Mouse (Mus musculus) hindbrain, embryonic 16.5 days (tissue): ENCODE data around the gene Fgf15. TPM values are rescaled to one million over a fixed set of nuclear protein-coding genes. Genes with fewer than 3 reads are reported as not detected.
A peak's percentile ranks its signal among the peaks of the same experiment; 100 is the strongest.
"Not testable (repeated sequence)": the region's sequence is repeated elsewhere in the genome, so short reads cannot be mapped to it uniquely, and the experiment has no call there.

Experiments
- ATAC-seq: fragments of 200-750 bp; cut with Nextera tagmentation; 2 replicates; pipeline ENCODE4 v1.8.0; 2017; ENCODE audit warnings: moderate TSS enrichment, moderate library complexity
- H3K27ac ChIP-seq: fragments of 300-500 bp; sonication (generic); 2 replicates; pipeline ENCODE4 v1.5.1; 2014; ENCODE audit warnings: low read depth, mild to moderate bottlenecking, control low read depth, low read length, moderate library complexity
- H3K27me3 ChIP-seq: fragments of 300-500 bp; sonication (generic); replicated peaks from 2 replicates; pipeline ENCODE4 v1.6.1; 2014; ENCODE audit warnings: low read length; ENCODE audit not compliant: control insufficient read depth, insufficient read depth
- H3K36me3 ChIP-seq: fragments of 300-500 bp; sonication (generic); 2 replicates; pipeline ENCODE4 v1.6.1; 2014; ENCODE audit warnings: mild to moderate bottlenecking, low read length, moderate library complexity, mixed read lengths; ENCODE audit not compliant: control insufficient read depth, insufficient read depth
- H3K4me1 ChIP-seq: fragments of 300-500 bp; sonication (generic); 2 replicates; pipeline ENCODE4 v1.6.1; 2014; ENCODE audit warnings: low read depth, low read length; ENCODE audit not compliant: control insufficient read depth, insufficient read depth
- H3K4me2 ChIP-seq: fragments of 300-500 bp; sonication (generic); 2 replicates; pipeline ENCODE4 v1.6.1; 2014; ENCODE audit warnings: mild to moderate bottlenecking, low read length, control low read depth, moderate library complexity
- H3K4me3 ChIP-seq: fragments of 300-500 bp; sonication (generic); 2 replicates; pipeline ENCODE4 v1.5.1; 2014; ENCODE audit warnings: mild to moderate bottlenecking, low read length, control low read depth, moderate library complexity
- H3K9ac ChIP-seq: fragments of 300-500 bp; sonication (generic); 2 replicates; pipeline ENCODE4 v1.6.1; 2014; ENCODE audit warnings: low read depth, mild to moderate bottlenecking, control low read depth, low read length, moderate library complexity
- H3K9me3 ChIP-seq: fragments of 300-500 bp; sonication (generic); 2 replicates; pipeline ENCODE4 v1.6.1; 2014; ENCODE audit warnings: mild to moderate bottlenecking, low read length, moderate library complexity; ENCODE audit not compliant: control insufficient read depth
- WGBS: fragments of 180-500 bp; shearing (Covaris S2); extraction: QIAGEN DNeasy Blood & Tissue Kit; methylation state at CpG from one replicate; pipeline ENCODE4 v1.1.7; 2014; 5-methylcytosine and 5-hydroxymethylcytosine counted together
- polyA plus RNA-seq: library from polyadenylated mRNA; unstranded; fragments of >200 nt; fragmentation: Nextera tagmentation; extraction: Ambion mirVana; gene quantifications from 2 replicates; pipeline ENCODE4 v1.2.1, GENCODE M21; 2015

Fgf15 gene
- polyA plus RNA-seq, 1 experiment from 2014 or later = 22.7 TPM

GRCm38 (mm10) chr7:144898506-144898905, 2.2 kb downstream of the Fgf15 start:
- H3K27me3 ChIP-seq = peaks cover 13% of the 10 kb centered on the region
- no peaks in the 10 kb centered on the region for H3K36me3 ChIP-seq
- no peak for ATAC-seq
- H3K27ac ChIP-seq = no peak overlapping the region
- H3K4me2 ChIP-seq = peak overlapping the region; percentile 16
- peaks cover 19% of the 10 kb centered on the region for H3K4me1 ChIP-seq
- H3K4me3 ChIP-seq = peak overlapping the region; percentile 6
- WGBS = 29% methylated on average over 6 of the region's 6 CpGs
- no peak overlapping the region for H3K9ac ChIP-seq
- H3K9me3 ChIP-seq = no peaks in the 10 kb centered on the region

GRCm38 (mm10) chr7:144905514-144905913, 9.2 kb downstream of the Fgf15 start:
- not testable (repeated sequence) for H3K9me3 ChIP-seq, ATAC-seq, H3K4me2 ChIP-seq, H3K4me3 ChIP-seq, H3K27me3 ChIP-seq, H3K27ac ChIP-seq, H3K4me1 ChIP-seq, H3K36me3 ChIP-seq, H3K9ac ChIP-seq
- 95% methylated on average over 3 of the region's 3 CpGs for WGBS

- H3K4me3 ChIP-seq = peak overlapping the region; percentile 19; the same call in 1 of the 2 replicates
Observed at GRCm38 (mm10) chr7:144906708-144907397, 10.5 kb downstream of the Fgf15 start.

GRCm38 (mm10) chr7:144907793-144908192, 11.5 kb downstream of the Fgf15 start:
- Histone ChIP-seq H3K4me3 (no peak overlapping the region), H3K27me3 (no peaks in the 10 kb centered on the region; the same call in 1 of the 2 replicates), H3K9me3 (0 out of 2 replicates have a peak, but pooled peaks cover 2% of the 10 kb centered on the region), H3K4me1 (peaks cover 3% of the 10 kb centered on the region), H3K9ac (no peak overlapping the region), H3K4me2 (no peak overlapping the region), H3K27ac (no peak overlapping the region), H3K36me3 (no peaks in the 10 kb centered on the region)
- ATAC-seq = no peak
- 23% methylated on average over 8 of the region's 8 CpGs for WGBS

More at GRCm38 (mm10) chr7:144906708-144907397, 10.5 kb downstream of the Fgf15 start:
- H3K4me2 ChIP-seq = peak overlapping the region; percentile 51
- peaks cover 3% of the 10 kb centered on the region for H3K4me1 ChIP-seq
- H3K9me3 ChIP-seq = 0 out of 2 replicates have a peak, but pooled peaks cover 2% of the 10 kb centered on the region
- ATAC-seq = peak; percentile 40
- H3K36me3 ChIP-seq = no peaks in the 10 kb centered on the region
- no peak overlapping the region for H3K27ac ChIP-seq
- no peaks in the 10 kb centered on the region; the same call in 1 of the 2 replicates for H3K27me3 ChIP-seq
- H3K9ac ChIP-seq = peak overlapping the region; percentile 41; the same call in 1 of the 2 replicates
- 12% methylated on average over 28 of the region's 28 CpGs for WGBS

- Histone ChIP-seq H3K27ac (no peak overlapping the region), H3K4me2 (peak overlapping the region; percentile 36)
- peak; percentile 68 for ATAC-seq
Observed at GRCm38 (mm10) chr7:144908705-144909104, 12.4 kb downstream of the Fgf15 start.

GRCm38 (mm10) chr7:144911121-144911520, 14.8 kb downstream of the Fgf15 start:
- Histone ChIP-seq H3K4me2 (no peak overlapping the region), H3K9ac (no peak overlapping the region), H3K36me3 (no peaks in the 10 kb centered on the region), H3K9me3 (no peaks in the 10 kb centered on the region), H3K4me3 (no peak overlapping the region), H3K27me3 (no peaks in the 10 kb centered on the region; the same call in 1 of the 2 replicates), H3K27ac (no peak overlapping the region), H3K4me1 (peaks cover 11% of the 10 kb centered on the region)
- WGBS = 83% methylated on average over 1 of the region's 1 CpGs
- ATAC-seq = no peak

More at GRCm38 (mm10) chr7:144908705-144909104, 12.4 kb downstream of the Fgf15 start:
- Histone ChIP-seq H3K9ac (no peak overlapping the region), H3K27me3 (no peaks in the 10 kb centered on the region; the same call in 1 of the 2 replicates), H3K9me3 (0 out of 2 replicates have a peak, but pooled peaks cover 2% of the 10 kb centered on the region), H3K4me1 (peaks cover 3% of the 10 kb centered on the region), H3K4me3 (no peak overlapping the region), H3K36me3 (no peaks in the 10 kb centered on the region)
- 30% methylated on average over 7 of the region's 7 CpGs for WGBS

- no peaks in the 10 kb centered on the region; the same call in 1 of the 2 replicates for H3K36me3 ChIP-seq
- peaks cover 9% of the 10 kb centered on the region for H3K4me1 ChIP-seq
- no peak overlapping the region for H3K4me3 ChIP-seq
- 53% methylated on average over 4 of the region's 4 CpGs for WGBS
- no peak for ATAC-seq
- no peaks in the 10 kb centered on the region for H3K27me3 ChIP-seq
- no peak overlapping the region for H3K4me2 ChIP-seq
- no peaks in the 10 kb centered on the region for H3K9me3 ChIP-seq
- no peak overlapping the region for H3K27ac ChIP-seq
- H3K9ac ChIP-seq = no peak overlapping the region
Observed at GRCm38 (mm10) chr7:144912897-144913296, 16.6 kb downstream of the Fgf15 start.

- Histone ChIP-seq H3K4me2 (peak overlapping the region; percentile 71), H3K4me1 (peaks cover 9% of the 10 kb centered on the region), H3K9me3 (no peaks in the 10 kb centered on the region), H3K4me3 (peak overlapping the region; percentile 82), H3K27ac (peak overlapping the region; percentile 82), H3K36me3 (peaks cover 3% of the 10 kb centered on the region), H3K27me3 (no peaks in the 10 kb centered on the region), H3K9ac (peak overlapping the region; percentile 81)
- ATAC-seq = peak; percentile 92
- WGBS = 8% methylated on average over 17 of the region's 17 CpGs
Observed at GRCm38 (mm10) chr7:144914296-144914947, 18.1 kb downstream of the Fgf15 start.
